Mouse (Mus musculus) embryonic fibroblast, embryonic 13.5 days (primary cell): ENCODE measurements around the gene Rint1. TPM values are rescaled to one million over a fixed set of nuclear protein-coding genes. Genes with fewer than 3 reads are reported as not detected.
"Not testable (repeated sequence)": the region's sequence is repeated elsewhere in the genome, so short reads cannot be mapped to it uniquely, and the experiment has no call there.

Experiments
- H3K27ac ChIP-seq: 2 replicates; pipeline ENCODE4 v1.5.1; 2012; ENCODE audit warnings: low read length, control low read depth, inconsistent platforms; ENCODE audit not compliant: insufficient read depth
- H3K4me1 ChIP-seq: 2 replicates; pipeline ENCODE4 v1.6.1; 2011; ENCODE audit warnings: low read length; ENCODE audit not compliant: control insufficient read depth, insufficient read depth
- H3K4me3 ChIP-seq: 2 replicates; pipeline ENCODE4 v1.5.1; 2011; ENCODE audit warnings: mild to moderate bottlenecking, control low read depth, low read length; ENCODE audit not compliant: insufficient read depth
- CTCF ChIP-seq: IDR thresholded peaks from 2 replicates; pipeline ENCODE4 v1.5.1; 2011; ENCODE audit warnings: mild to moderate bottlenecking, control low read depth, low read length, moderate library complexity, borderline replicate concordance; ENCODE audit not compliant: insufficient read depth
- POLR2A ChIP-seq: IDR thresholded peaks from 2 replicates; pipeline ENCODE4 v1.6.1; 2011; ENCODE audit warnings: low read depth, mild to moderate bottlenecking, control low read depth, low read length, moderate library complexity
- polyA plus RNA-seq: library from polyadenylated mRNA; stranded (reverse); fragments of >200 nt; gene quantifications from 2 replicates; pipeline ENCODE4 v1.2.4, GENCODE M21; 2011; ENCODE audit warnings: low read depth; ENCODE audit not compliant: missing spikeins, insufficient read length

Gene Rint1
- polyA plus RNA-seq, 1 experiment, result 31.8 TPM

GRCm38 (mm10) chr5:23824171-23824733 is 36.7 kb downstream of the Rint1 start:
- Histone ChIP-seq H3K27ac (no peak overlapping the region), H3K4me1 (no peaks in the 10 kb centered on the region), H3K4me3 (no peak overlapping the region)
- TF ChIP-seq CTCF (no peak), POLR2A (no peak)

- no peak overlapping the region for H3K4me3 ChIP-seq
- H3K4me1 ChIP-seq, result no peaks in the 10 kb centered on the region
- no peak overlapping the region for H3K27ac ChIP-seq
- TF ChIP-seq POLR2A (no peak), CTCF (peak; percentile 69; the same call in 1 of the 2 replicates)
Measured at GRCm38 (mm10) chr5:23826321-23827004, 39.0 kb downstream of the Rint1 start.

DNA sequence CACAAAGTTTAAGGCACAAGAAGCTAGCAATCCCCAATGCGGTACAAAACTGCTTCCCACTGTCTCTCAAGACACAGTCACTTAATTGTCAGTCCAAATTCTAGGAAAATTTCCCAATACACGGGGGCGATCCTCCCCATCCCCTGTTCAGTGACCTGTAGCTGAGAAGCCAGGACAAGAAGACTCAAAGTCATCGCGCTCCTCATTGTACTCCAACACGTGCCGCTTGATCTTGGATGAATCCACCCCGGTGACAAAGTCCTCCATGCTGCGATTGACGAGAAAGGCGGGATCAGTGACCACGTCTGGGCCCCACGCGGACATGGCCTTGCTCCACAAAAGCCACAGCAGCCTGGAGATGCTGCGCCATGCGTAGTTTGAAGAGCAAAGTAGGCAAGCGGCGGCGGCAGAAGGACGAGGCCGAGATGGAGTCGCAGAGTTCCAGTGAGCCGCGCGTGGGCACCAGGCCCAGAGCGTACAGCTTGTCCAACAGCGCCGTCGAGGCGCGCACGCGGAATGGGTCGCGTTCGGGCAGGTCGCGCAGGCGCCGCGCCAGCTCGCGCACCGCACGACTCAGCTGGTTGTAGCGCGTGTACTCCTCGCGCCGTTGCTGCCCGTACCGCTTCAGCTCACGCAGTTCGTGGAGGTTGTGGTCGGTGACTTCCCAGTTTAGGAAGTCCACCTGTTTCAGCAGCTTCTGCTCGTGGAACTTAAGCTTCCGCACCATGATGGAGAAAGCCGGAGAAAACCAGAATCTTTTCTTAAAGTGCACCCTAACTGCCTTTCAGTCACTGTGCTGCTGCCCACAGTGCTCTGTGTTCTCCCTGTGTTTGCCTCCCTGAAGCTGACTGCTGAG is 43.6 kb downstream of the Rint1 start:
- Histone ChIP-seq H3K27ac (no peak overlapping the region), H3K4me1 (no peaks in the 10 kb centered on the region), H3K4me3 (no peak overlapping the region)
- TF ChIP-seq CTCF (no peak), POLR2A (no peak)

- H3K4me1 ChIP-seq, H3K27ac ChIP-seq, H3K4me3 ChIP-seq: not testable (repeated sequence)
Measured at GRCm38 (mm10) chr5:23835691-23836090, 48.2 kb downstream of the Rint1 start.

- H3K4me1 ChIP-seq, result no peaks in the 10 kb centered on the region; the same call in 1 of the 2 replicates
- no peak overlapping the region for H3K27ac ChIP-seq
- no peak overlapping the region for H3K4me3 ChIP-seq
- no peak for TF ChIP-seq POLR2A
- no peak for TF ChIP-seq CTCF
Measured at GRCm38 (mm10) chr5:23838158-23838557, 50.6 kb downstream of the Rint1 start.

DNA sequence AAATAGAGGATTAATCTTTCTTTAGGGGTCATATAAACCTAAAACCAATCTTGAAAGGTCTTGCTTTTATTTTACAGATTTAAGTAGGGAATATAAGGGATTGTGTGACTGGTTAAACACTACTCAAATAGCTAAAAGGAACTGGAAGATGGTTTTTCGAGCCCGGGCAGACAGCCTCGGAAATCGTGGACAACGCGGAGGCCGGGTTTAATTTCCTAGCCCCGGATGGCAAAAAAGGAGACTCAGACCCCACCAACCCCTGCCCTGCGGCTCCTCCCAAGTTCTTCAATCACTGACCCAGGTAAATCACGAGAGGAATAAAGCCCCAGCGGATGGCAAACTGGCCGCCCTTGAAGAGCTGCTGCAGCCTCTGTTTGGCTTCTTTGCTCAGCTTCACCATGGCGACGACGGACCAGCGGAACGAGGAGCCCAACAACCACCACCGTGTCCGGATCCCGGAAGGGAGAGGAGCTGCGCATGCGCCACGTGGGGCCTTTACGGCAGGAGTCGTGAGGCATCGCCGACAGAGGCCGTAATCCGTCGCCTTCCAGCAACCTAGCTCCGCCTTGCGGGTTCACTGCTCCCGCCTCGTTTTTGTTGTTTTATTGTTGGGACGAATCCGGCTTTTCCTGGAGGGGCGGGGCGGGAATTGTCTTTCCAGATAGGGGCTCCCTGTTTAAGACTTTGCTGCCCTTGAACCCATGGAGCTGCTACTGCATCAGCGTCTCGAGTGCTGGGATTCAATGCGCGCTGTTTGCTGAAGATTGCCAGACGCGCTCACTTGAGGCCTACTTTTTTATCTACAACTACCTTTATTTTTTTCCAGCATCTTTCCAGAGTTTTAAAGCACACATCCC is 56.4 kb downstream of the Rint1 start, which contains the start of gene Tomm7:
Gene Tomm7, minus strand, starts transcription at position 488 of the 857 bp plus-strand sequence.
- H3K4me1 ChIP-seq, result no peaks in the 10 kb centered on the region; the same call in 1 of the 2 replicates
- H3K4me3 ChIP-seq, result peak within 1 kb of the TSS; percentile 77
- TF ChIP-seq POLR2A, result peak; percentile 64
- no peak for TF ChIP-seq CTCF
- H3K27ac ChIP-seq, result peak within 1 kb of the TSS; percentile 80

GRCm38 (mm10) chr5:23844531-23844841 is 57.0 kb downstream of the Rint1 start:
- H3K4me3 ChIP-seq, result peak overlapping the region; percentile 56
- peak overlapping the region; percentile 80 for H3K27ac ChIP-seq
- H3K4me1 ChIP-seq, result no peaks in the 10 kb centered on the region; the same call in 1 of the 2 replicates
- TF ChIP-seq POLR2A (no peak), CTCF (no peak)

DNA sequence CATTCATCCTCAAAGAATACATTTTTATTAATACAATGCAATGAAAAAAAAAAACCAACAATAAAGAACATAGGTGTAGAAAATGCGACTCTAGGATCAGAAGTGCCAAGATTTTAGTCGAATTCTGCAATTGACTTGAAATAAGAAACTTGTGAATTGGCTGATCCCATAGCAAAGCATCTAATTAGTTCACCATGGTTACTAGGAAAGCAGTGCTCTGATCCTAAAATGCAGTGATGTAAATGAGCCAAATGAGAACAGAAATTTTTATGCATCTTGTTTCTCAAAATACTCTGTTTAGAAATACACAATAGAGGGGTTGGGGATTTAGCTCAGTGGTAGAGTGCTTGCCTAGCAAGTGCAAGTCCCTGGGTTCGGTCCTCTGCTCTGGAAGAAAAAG is 57.6 kb downstream of the Rint1 start:
- H3K4me3 ChIP-seq, result no peak overlapping the region
- H3K27ac ChIP-seq, result no peak overlapping the region
- no peaks in the 10 kb centered on the region; the same call in 1 of the 2 replicates for H3K4me1 ChIP-seq
- TF ChIP-seq CTCF (no peak), POLR2A (no peak)

GRCm38 (mm10) chr5:23850345-23851159 is 63.0 kb downstream of the Rint1 start:
- TF ChIP-seq POLR2A, result peak; percentile 78
- TF ChIP-seq CTCF, result peak; percentile 43
- peak overlapping the region; percentile 66 for H3K27ac ChIP-seq
- H3K4me1 ChIP-seq, result no peaks in the 10 kb centered on the region
- H3K4me3 ChIP-seq, result peak overlapping the region; percentile 90

DNA sequence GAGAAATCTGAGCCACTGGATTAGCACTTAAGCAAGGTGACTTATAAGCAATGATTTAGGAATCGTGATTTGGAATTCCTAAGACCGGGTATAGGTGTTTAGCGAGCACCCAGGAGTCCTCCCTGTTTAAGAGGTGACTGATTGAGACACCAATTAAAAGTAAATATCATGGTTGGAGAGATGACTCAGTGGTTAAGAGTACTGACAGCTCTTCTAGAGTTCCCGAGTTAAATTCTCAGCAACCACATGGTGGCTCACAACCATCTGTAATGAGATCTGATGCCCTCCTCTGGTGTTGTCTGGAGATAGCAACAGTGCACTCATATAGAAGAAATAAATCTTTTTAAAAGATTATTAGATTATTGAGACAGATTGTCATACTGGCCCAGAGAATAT is 63.6 kb downstream of the Rint1 start:
- Histone ChIP-seq H3K27ac (peak overlapping the region; percentile 66; the same call in 1 of the 2 replicates), H3K4me3 (peak overlapping the region; percentile 90)
- H3K4me1 ChIP-seq, result not testable (repeated sequence)

GRCm38 (mm10) chr5:23852916-23853315 is 65.4 kb downstream of the Rint1 start:
- H3K4me1 ChIP-seq, H3K4me3 ChIP-seq, H3K27ac ChIP-seq: not testable (repeated sequence)
